Mouse (Mus musculus) forebrain, embryonic 16.5 days (tissue): Measurements from ENCODE around the gene Faim2. TPM values are rescaled to one million over a fixed set of nuclear protein-coding genes. Genes with fewer than 3 reads are reported as not detected.

Source experiments
- ATAC-seq: fragments of 200-750 bp; cut with Nextera tagmentation; 2 replicates; pipeline ENCODE4 v1.8.0; 2017; ENCODE audit warnings: mild to moderate bottlenecking, moderate library complexity
- H3K27ac ChIP-seq: fragments of 300-500 bp; sonication (generic); 2 replicates; pipeline ENCODE4 v1.5.1; 2014; ENCODE audit warnings: low read length, control low read depth
- H3K27me3 ChIP-seq: fragments of 300-500 bp; sonication (generic); replicated peaks from 2 replicates; pipeline ENCODE4 v1.6.1; 2014; ENCODE audit warnings: low read length; ENCODE audit not compliant: control insufficient read depth, insufficient read depth
- H3K36me3 ChIP-seq: fragments of 300-500 bp; sonication (generic); 2 replicates; pipeline ENCODE4 v1.6.1; 2014; ENCODE audit not compliant: control insufficient read depth, insufficient read depth
- H3K4me1 ChIP-seq: fragments of 300-500 bp; sonication (generic); replicated peaks from 2 replicates; pipeline ENCODE4 v1.6.1; 2014; ENCODE audit warnings: low read length; ENCODE audit not compliant: control insufficient read depth, insufficient read depth
- H3K4me2 ChIP-seq: fragments of 300-500 bp; sonication (generic); 2 replicates; pipeline ENCODE4 v1.6.1; 2014; ENCODE audit warnings: mild to moderate bottlenecking, low read length, control low read depth
- H3K4me3 ChIP-seq: fragments of 300-500 bp; sonication (generic); replicated peaks from 2 replicates; pipeline ENCODE4 v1.5.1; 2014; ENCODE audit warnings: mild to moderate bottlenecking, low read length, control low read depth
- H3K9ac ChIP-seq: fragments of 300-500 bp; sonication (generic); replicated peaks from 2 replicates; pipeline ENCODE4 v1.6.1; 2014; ENCODE audit warnings: low read depth, low read length, control low read depth
- H3K9me3 ChIP-seq: fragments of 300-500 bp; sonication (generic); 2 replicates; pipeline ENCODE4 v1.6.1; 2016; ENCODE audit warnings: low read length; ENCODE audit not compliant: control insufficient read depth
- WGBS: fragments of 180-500 bp; shearing (Covaris S2); extraction: QIAGEN DNeasy Blood & Tissue Kit; methylation state at CpG from one replicate; pipeline ENCODE4 v1.1.7; 2014; 5-methylcytosine and 5-hydroxymethylcytosine counted together
- polyA plus RNA-seq: library from polyadenylated mRNA; unstranded; fragments of >200 nt; fragmentation: Nextera tagmentation; extraction: Ambion mirVana; gene quantifications from 2 replicates; pipeline ENCODE4 v1.2.1, GENCODE M21; 2015

The Faim2 gene
- polyA plus RNA-seq, 1 experiment from 2014 or later, result 29.8 TPM

GRCm38 (mm10) chr15:99544047-99544446 lies 16.1 kb upstream of the Faim2 start:
- 82% methylated on average over 7 of the region's 7 CpGs for WGBS
- ATAC-seq, result no peak

GRCm38 (mm10) chr15:99539891-99540290 lies 11.9 kb upstream of the Faim2 start:
- no peak overlapping the region for H3K9ac ChIP-seq
- H3K27me3 ChIP-seq, result no peaks in the 10 kb centered on the region
- H3K9me3 ChIP-seq, result no peaks in the 10 kb centered on the region
- no peaks in the 10 kb centered on the region for H3K36me3 ChIP-seq
- H3K27ac ChIP-seq, result no peak overlapping the region
- H3K4me1 ChIP-seq, result peaks cover 6% of the 10 kb centered on the region
- WGBS, result 81% methylated on average over 8 of the region's 8 CpGs
- ATAC-seq, result no peak
- no peak overlapping the region for H3K4me3 ChIP-seq
- no peak overlapping the region for H3K4me2 ChIP-seq

More at GRCm38 (mm10) chr15:99544047-99544446, 16.1 kb upstream of the Faim2 start:
- H3K4me1 ChIP-seq, result no peaks in the 10 kb centered on the region
- no peak overlapping the region for H3K4me2 ChIP-seq
- H3K27me3 ChIP-seq, result no peaks in the 10 kb centered on the region
- H3K27ac ChIP-seq, result no peak overlapping the region
- H3K9me3 ChIP-seq, result no peaks in the 10 kb centered on the region
- no peak overlapping the region for H3K4me3 ChIP-seq
- no peaks in the 10 kb centered on the region for H3K36me3 ChIP-seq
- H3K9ac ChIP-seq, result no peak overlapping the region

GRCm38 (mm10) chr15:99536889-99537862 lies 9.2 kb upstream of the Faim2 start:
- ATAC-seq, result peak; percentile 88
- Histone ChIP-seq H3K27ac (peak overlapping the region; percentile 14; the same call in 1 of the 2 replicates), H3K4me2 (no peak overlapping the region), H3K36me3 (no peaks in the 10 kb centered on the region), H3K9me3 (no peaks in the 10 kb centered on the region), H3K9ac (no peak overlapping the region; the same call in 1 of the 2 replicates), H3K27me3 (no peaks in the 10 kb centered on the region), H3K4me3 (no peak overlapping the region), H3K4me1 (peaks cover 6% of the 10 kb centered on the region)
- 48% methylated on average over 11 of the region's 11 CpGs for WGBS

- WGBS, result 68% methylated on average over 3 of the region's 3 CpGs
- Histone ChIP-seq H3K9ac (no peak overlapping the region), H3K4me1 (peaks cover 20% of the 10 kb centered on the region)
Measured at GRCm38 (mm10) chr15:99532023-99532422, 4.1 kb upstream of the Faim2 start.

GRCm38 (mm10) chr15:99531146-99531545 lies 3.2 kb upstream of the Faim2 start:
- Histone ChIP-seq H3K36me3 (no peaks in the 10 kb centered on the region), H3K9me3 (no peaks in the 10 kb centered on the region), H3K27me3 (no peaks in the 10 kb centered on the region), H3K9ac (no peak overlapping the region), H3K4me3 (no peak overlapping the region), H3K4me1 (peaks cover 25% of the 10 kb centered on the region), H3K27ac (no peak overlapping the region), H3K4me2 (no peak overlapping the region)
- 43% methylated on average over 6 of the region's 6 CpGs for WGBS
- no peak for ATAC-seq

More at GRCm38 (mm10) chr15:99532023-99532422, 4.1 kb upstream of the Faim2 start:
- no peak overlapping the region for H3K4me3 ChIP-seq
- H3K9me3 ChIP-seq, result no peaks in the 10 kb centered on the region
- H3K27ac ChIP-seq, result no peak overlapping the region
- H3K27me3 ChIP-seq, result no peaks in the 10 kb centered on the region
- H3K36me3 ChIP-seq, result no peaks in the 10 kb centered on the region
- H3K4me2 ChIP-seq, result no peak overlapping the region
- ATAC-seq, result no peak

- whole genome bisulfite sequencing, result 53% methylated on average over 2 of the region's 2 CpGs
Measured at GRCm38 (mm10) chr15:99526681-99527080, 1.3 kb downstream of the Faim2 start.

GRCm38 (mm10) chr15:99520306-99520705 lies 7.7 kb downstream of the Faim2 start:
- Histone ChIP-seq H3K27me3 (no peaks in the 10 kb centered on the region), H3K36me3 (no peaks in the 10 kb centered on the region), H3K4me2 (no peak overlapping the region), H3K27ac (no peak overlapping the region), H3K4me3 (no peak overlapping the region), H3K9ac (no peak overlapping the region), H3K9me3 (no peaks in the 10 kb centered on the region), H3K4me1 (no peaks in the 10 kb centered on the region)
- ATAC-seq, result no peak
- 84% methylated on average over 7 of the region's 7 CpGs for WGBS

More at GRCm38 (mm10) chr15:99526681-99527080, 1.3 kb downstream of the Faim2 start:
- Histone ChIP-seq H3K4me1 (peaks cover 25% of the 10 kb centered on the region), H3K4me3 (peak overlapping the region; percentile 42; the same call in 1 of the 2 replicates), H3K4me2 (peak overlapping the region; percentile 63), H3K36me3 (no peaks in the 10 kb centered on the region), H3K27me3 (no peaks in the 10 kb centered on the region), H3K9me3 (no peaks in the 10 kb centered on the region), H3K27ac (no peak overlapping the region; the same call in 1 of the 2 replicates), H3K9ac (no peak overlapping the region)
- ATAC-seq, result no peak

GRCm38 (mm10) chr15:99519626-99520025 lies 8.3 kb downstream of the Faim2 start:
- Histone ChIP-seq H3K27ac (no peak overlapping the region), H3K36me3 (no peaks in the 10 kb centered on the region), H3K9me3 (no peaks in the 10 kb centered on the region), H3K4me1 (no peaks in the 10 kb centered on the region), H3K4me2 (no peak overlapping the region), H3K27me3 (no peaks in the 10 kb centered on the region), H3K4me3 (no peak overlapping the region), H3K9ac (no peak overlapping the region)
- no peak for ATAC-seq
- WGBS, result 77% methylated on average over 9 of the region's 9 CpGs

GRCm38 (mm10) chr15:99517715-99518114 lies 10.2 kb downstream of the Faim2 start:
- no peaks in the 10 kb centered on the region for H3K36me3 ChIP-seq
- H3K27ac ChIP-seq, result no peak overlapping the region
- H3K9ac ChIP-seq, result no peak overlapping the region
- no peaks in the 10 kb centered on the region for H3K27me3 ChIP-seq
- no peaks in the 10 kb centered on the region for H3K4me1 ChIP-seq
- H3K4me2 ChIP-seq, result no peak overlapping the region
- no peaks in the 10 kb centered on the region for H3K9me3 ChIP-seq
- H3K4me3 ChIP-seq, result no peak overlapping the region
- WGBS, result 57% methylated on average over 7 of the region's 7 CpGs
- no peak for ATAC-seq
